Mouse (Mus musculus): Measurements from ENCODE around the gene Ankrd34a. TPM values are rescaled to one million over a fixed set of nuclear protein-coding genes. Genes with fewer than 3 reads are reported as not detected.
A peak's percentile ranks its signal among the peaks of the same experiment; 100 is the strongest.

Gene Ankrd34a
- 10 to 100 TPM; 56.6 to 57.0 TPM for total RNA-seq (2021)

DNA sequence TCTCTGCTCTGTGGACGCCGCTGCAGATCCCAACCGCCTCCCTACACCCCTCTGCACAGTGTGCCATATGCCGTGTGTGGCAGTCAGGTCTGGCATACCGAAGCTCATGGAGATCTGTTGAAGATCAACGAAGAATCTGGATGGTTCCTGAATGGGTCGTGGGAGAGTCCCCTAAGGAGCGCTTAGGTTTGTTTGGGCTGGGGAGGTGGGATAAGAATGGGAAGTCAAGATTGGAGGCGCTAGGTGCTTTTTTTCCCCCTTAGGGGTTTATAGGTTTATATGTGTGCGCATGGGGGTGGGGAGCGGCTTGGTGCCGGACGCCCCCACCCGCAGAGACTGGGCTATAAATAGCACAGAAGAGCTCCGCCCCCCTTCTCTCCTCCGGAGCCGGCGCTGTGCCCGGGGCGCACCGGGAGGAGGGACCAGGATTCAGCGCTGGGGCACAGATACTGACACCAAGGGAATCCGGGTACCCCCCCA is at the start of gene Ankrd34a:
Gene Ankrd34a (plus strand): TSS at position 409 of the 480 bp plus-strand sequence.
- intact Hi-C loops (cut with DNase I) = no loop called here
- peak in 1 of 2 experiments; percentile 87 for DNase-seq (ENCODE audit: extremely low spot score in 1 of 2, low spot score in 2 of 2)

- DNase-seq (ENCODE audit: extremely low spot score in 1 of 2, low spot score in 2 of 2) = no peak
- intact Hi-C loops (cut with DNase I) = loop anchor here (1.0 to 5.0 kb wide), 2 partner anchors 33 to 150 kb away; partner anchors contain the start of gene Pias3
Measured at GRCm38 (mm10) chr3:96546880-96547279, 49.6 kb upstream of the Ankrd34a start.

- intact Hi-C loops (cut with DNase I) = loop anchor here (1.0 to 5.0 kb wide), 2 partner anchors 33 to 150 kb away; partner anchors contain the start of gene Pias3
- DNase-seq (ENCODE audit: extremely low spot score in 1 of 2, low spot score in 2 of 2) = peak; percentile 77 to 83
Measured at GRCm38 (mm10) chr3:96547389-96547960, 49.0 kb upstream of the Ankrd34a start.

- intact Hi-C loops (cut with DNase I) = loop anchor here (5.0 kb wide), 1 partner anchor 148 kb away; the partner anchor contains the start of gene Pias3
- DNase-seq (ENCODE audit: extremely low spot score in 1 of 2, low spot score in 2 of 2) = no peak
Measured at GRCm38 (mm10) chr3:96548824-96549223, 47.6 kb upstream of the Ankrd34a start.

- no peak for DNase-seq (ENCODE audit: extremely low spot score in 1 of 2, low spot score in 2 of 2)
- intact Hi-C loops (cut with DNase I) = loop anchor here (5.0 kb wide), 1 partner anchor 148 kb away; the partner anchor contains the start of gene Pias3
Measured at GRCm38 (mm10) chr3:96549346-96549745, 47.1 kb upstream of the Ankrd34a start.

GRCm38 (mm10) chr3:96551203-96551602 is 45.2 kb upstream of the Ankrd34a start:
- intact Hi-C loops (cut with DNase I) = loop anchor here (1.0 to 5.0 kb wide), 2 partner anchors 25 to 86 kb away; partner anchors contain the start of genes Gm16253, Gm42957 and Pex11b
- DNase-seq (ENCODE audit: extremely low spot score in 1 of 2, low spot score in 2 of 2) = peak in 1 of 2 experiments; percentile 66

GRCm38 (mm10) chr3:96551890-96552289 is 44.5 kb upstream of the Ankrd34a start:
- intact Hi-C loops (cut with DNase I) = loop anchor here (1.0 to 5.0 kb wide), 2 partner anchors 24 to 85 kb away; partner anchors contain the start of genes Gm16253, Gm42957 and Pex11b
- DNase-seq (ENCODE audit: extremely low spot score in 1 of 2, low spot score in 2 of 2) = no peak

DNA sequence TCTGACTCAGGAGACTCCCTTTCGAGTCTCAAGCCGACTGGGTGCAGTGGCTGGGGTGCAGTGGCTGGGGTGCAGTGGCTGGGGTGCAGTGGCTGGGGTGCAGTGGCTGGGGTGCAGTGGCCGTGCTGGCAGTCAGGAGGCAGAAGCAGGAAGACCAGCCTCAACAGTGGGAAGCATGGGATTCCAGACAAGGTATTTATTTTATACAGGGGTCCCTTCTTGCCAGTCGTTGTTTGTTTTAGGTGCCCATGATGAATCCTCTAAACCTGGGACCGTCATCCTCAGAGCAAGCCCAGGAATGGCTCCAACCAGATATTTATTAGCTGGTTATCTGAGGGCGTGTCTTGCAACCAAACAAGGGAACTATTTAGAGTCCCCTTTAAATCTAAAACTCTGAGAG is 42.8 kb upstream of the Ankrd34a start:
- intact Hi-C loops (cut with DNase I) = loop anchor here (5.0 kb wide), 1 partner anchor 84 kb away; the partner anchor contains the start of genes Gm42957 and Pex11b
- no peak for DNase-seq (ENCODE audit: extremely low spot score in 1 of 2, low spot score in 2 of 2)

GRCm38 (mm10) chr3:96554251-96554650 is 42.2 kb upstream of the Ankrd34a start:
- intact Hi-C loops (cut with DNase I) = loop anchor here (5.0 kb wide), 1 partner anchor 83 kb away; the partner anchor contains the start of genes Gm42957 and Pex11b
- DNase-seq (ENCODE audit: extremely low spot score in 1 of 2, low spot score in 2 of 2) = no peak

DNA sequence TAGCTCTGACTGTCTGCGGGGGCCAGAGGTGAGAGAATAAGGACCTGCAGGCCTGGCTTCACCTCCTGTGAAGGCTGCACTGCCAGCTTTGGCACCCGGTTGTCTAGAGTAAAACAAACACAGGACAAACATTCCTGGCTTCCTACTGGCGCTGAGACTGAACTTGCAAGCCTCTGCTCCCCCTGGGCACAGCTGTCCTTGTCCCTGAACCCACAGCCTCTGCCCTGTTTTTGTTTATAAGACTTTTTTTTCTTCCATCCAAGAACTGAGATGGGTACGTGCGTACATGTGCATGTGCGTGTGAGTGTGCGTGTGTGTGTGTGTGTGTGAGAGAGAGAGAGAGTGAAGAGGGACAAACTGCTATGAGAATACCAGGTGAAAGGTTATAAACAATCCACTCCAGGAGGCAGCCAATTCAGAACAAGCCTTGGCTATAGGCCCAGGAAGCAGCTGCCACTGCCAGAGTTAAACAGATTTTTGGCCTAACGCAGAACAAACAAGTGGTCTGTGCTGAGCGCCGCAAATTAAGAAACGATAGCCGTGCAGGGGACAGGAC is 41.3 kb upstream of the Ankrd34a start:
- intact Hi-C loops (cut with DNase I) = no loop called here
- DNase-seq (ENCODE audit: extremely low spot score in 1 of 2, low spot score in 2 of 2) = peak; percentile 67 to 83

GRCm38 (mm10) chr3:96555999-96556614 is 40.3 kb upstream of the Ankrd34a start:
- DNase-seq (ENCODE audit: extremely low spot score in 1 of 2, low spot score in 2 of 2) = no peak
- intact Hi-C loops (cut with DNase I) = no loop called here

- intact Hi-C loops (cut with DNase I) = no loop called here
- no peak for DNase-seq (ENCODE audit: extremely low spot score in 1 of 2, low spot score in 2 of 2)
Measured at GRCm38 (mm10) chr3:96556651-96557635, 39.5 kb upstream of the Ankrd34a start.

DNA sequence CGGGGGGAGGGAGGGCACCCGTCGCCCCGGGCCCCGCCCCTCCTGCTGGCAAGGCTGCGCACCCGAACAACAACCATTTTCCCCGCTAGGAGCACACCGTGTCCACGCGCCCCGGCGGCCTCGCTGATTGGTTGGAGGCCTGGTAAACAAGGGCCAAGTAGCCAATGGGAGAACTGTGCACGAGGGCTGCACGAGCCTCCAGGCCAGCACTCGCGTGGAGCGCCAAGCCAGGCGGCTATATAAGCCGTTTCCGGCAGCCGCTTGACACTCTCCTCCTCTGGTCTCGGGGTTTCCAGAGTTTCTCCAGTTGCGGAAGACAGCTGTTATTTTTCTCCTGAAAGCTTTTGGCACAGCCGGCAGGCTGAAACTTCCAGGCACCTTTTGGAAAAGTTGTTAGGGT is 38.7 kb upstream of the Ankrd34a start, which contains the start of gene Txnip:
Gene Txnip (plus strand): TSS at position 264 of the 400 bp plus-strand sequence.
- intact Hi-C loops (cut with DNase I) = no loop called here
- peak; percentile 99 to 100 for DNase-seq (ENCODE audit: extremely low spot score in 1 of 2, low spot score in 2 of 2)

- DNase-seq (ENCODE audit: extremely low spot score in 1 of 2, low spot score in 2 of 2) = no peak
- intact Hi-C loops (cut with DNase I) = no loop called here
Measured at GRCm38 (mm10) chr3:96558159-96558558, 38.3 kb upstream of the Ankrd34a start.

DNA sequence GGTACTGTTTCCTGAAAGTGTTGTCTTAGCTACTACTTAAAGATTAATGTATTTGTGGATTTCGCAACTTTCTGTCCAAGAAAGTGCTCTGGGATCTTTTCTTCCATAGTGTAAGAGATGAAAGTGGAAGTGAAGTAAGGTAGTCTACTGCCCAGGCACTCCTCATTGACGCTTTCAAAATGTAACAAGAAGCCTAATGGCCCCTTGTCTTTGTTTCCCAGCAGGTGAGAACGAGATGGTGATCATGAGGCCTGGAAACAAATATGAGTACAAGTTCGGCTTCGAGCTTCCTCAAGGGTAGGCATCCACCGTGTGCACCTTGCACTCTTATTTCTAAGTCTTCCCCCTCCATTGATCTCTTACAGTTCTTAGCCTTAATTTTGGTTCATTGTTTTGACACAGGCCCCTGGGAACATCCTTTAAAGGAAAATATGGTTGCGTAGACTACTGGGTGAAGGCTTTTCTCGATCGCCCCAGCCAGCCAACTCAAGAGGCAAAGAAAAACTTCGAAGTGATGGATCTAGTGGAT is 37.7 kb upstream of the Ankrd34a start:
- intact Hi-C loops (cut with DNase I) = no loop called here
- DNase-seq (ENCODE audit: extremely low spot score in 1 of 2, low spot score in 2 of 2) = no peak

GRCm38 (mm10) chr3:96559398-96559910 is 37.0 kb upstream of the Ankrd34a start:
- intact Hi-C loops (cut with DNase I) = no loop called here
- DNase-seq (ENCODE audit: extremely low spot score in 1 of 2, low spot score in 2 of 2) = no peak

DNA sequence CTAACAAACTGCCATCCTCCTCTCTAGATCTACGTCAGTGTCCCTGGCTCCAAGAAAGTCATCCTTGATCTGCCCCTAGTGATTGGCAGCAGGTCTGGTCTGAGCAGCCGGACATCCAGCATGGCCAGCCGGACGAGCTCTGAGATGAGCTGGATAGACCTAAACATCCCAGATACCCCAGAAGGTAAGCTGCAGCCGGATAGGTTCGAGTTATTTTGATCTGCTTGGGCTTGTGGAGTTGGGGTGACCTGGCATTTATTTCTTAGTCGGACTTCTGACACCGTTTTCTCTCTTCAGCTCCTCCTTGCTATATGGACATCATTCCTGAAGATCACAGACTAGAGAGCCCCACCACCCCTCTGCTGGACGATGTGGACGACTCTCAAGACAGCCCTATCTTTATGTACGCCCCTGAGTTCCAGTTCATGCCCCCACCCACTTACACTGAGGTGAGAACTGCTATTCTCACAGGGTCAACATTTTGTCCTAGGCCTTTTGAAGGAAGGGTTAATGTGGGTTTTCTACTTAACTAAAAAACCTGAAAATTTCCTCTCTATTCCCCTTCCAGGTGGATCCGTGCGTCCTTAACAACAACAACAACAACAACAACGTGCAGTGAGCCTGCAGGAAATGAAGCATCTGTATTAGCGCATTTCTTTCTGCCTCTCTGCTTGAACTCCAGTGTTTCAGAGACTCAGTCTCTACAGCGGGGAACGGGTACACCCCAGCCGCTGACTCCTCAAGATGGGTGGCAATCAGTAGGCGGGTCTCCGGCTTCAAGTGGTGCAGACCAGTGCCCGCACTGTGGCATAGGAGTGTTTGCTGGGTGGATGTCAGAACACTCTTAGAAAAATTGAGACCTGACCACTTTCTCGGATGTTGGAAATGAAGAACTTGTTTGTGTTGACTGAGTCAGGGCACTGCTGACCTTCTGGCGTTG is 36.3 kb upstream of the Ankrd34a start:
- intact Hi-C loops (cut with DNase I) = no loop called here
- DNase-seq (ENCODE audit: extremely low spot score in 1 of 2, low spot score in 2 of 2) = no peak
